Mouse (Mus musculus): ENCODE results near the gene Rhoj. TPM values are rescaled to one million over a fixed set of nuclear protein-coding genes. Genes with fewer than 3 reads are reported as not detected.
"Not testable (repeated sequence)": the region's sequence is repeated elsewhere in the genome, so short reads cannot be mapped to it uniquely, and the experiment has no call there.

Rhoj gene
- total RNA-seq, 2 experiments from 2014 or later = 16.7 to 22.6 TPM

- DNase-seq = not testable (repeated sequence)
Observed at GRCm38 (mm10) chr12:75349537-75349936, 41.4 kb downstream of the Rhoj start.

DNA sequence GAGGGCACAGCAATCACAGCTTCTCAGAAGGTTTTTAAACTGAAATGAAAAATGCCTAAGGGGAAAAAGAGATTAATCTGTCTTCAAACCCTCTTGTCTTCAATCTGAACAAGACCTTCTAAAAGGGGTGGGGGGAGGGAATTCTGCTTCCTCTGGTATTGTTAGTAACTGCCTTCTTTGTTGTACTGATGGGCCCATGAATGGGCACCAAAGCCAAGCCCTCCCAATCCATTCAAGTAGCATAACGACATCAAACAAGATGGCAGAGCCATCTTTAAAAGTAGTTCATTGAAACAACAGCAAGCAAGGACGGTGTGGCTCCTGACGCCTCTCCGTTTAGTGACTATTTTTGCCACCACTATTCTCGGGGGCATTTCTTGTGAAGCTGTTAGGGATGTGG lies 42.6 kb downstream of the Rhoj start:
- DNase-seq = no peak

- DNase-seq = no peak
Observed at GRCm38 (mm10) chr12:75351846-75352245, 43.7 kb downstream of the Rhoj start.

DNA sequence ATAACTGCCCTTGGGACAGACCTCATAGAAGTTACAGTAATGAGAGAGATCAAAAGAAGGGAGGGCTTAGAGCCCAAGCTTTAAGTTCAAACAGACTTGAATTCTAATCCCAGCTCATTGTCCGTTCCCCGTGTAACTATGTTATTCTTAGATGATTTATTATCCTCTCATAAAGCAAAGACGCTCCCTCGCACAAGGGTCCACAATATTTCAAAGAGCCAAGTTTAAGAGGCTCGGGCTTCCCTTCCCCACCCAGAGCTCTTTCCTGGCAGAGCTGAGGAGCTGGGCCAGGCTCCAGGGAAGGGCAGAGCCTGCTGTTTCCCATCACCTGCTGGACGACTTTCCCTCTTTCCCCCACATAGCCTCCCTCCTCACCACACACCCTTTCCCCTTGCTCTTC lies 44.3 kb downstream of the Rhoj start:
- DNase-seq = peak; percentile 60

- no peak for DNase-seq
Observed at GRCm38 (mm10) chr12:75354354-75354753, 46.2 kb downstream of the Rhoj start.

- DNase-seq = no peak
Observed at GRCm38 (mm10) chr12:75357781-75358180, 49.7 kb downstream of the Rhoj start.

DNA sequence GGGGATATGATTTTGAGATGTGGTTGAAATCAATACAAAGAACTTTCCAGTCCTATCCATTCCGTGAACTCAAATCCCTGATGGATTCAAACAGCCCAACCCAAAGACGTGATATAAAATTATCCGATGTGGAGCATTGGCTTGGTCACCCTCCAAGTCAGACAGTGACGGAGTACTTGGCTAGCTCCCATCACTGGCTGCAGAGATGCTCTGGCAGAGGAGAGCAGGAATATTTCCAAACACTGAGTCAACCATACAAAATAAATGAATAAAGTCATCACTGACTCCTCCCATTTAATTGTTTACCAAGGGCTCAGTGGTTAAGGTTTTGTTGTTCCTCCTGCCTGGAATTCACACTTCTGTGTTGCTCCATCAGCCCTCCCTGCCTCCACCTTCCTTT lies 50.6 kb downstream of the Rhoj start:
- DNase-seq = peak; percentile 70

DNA sequence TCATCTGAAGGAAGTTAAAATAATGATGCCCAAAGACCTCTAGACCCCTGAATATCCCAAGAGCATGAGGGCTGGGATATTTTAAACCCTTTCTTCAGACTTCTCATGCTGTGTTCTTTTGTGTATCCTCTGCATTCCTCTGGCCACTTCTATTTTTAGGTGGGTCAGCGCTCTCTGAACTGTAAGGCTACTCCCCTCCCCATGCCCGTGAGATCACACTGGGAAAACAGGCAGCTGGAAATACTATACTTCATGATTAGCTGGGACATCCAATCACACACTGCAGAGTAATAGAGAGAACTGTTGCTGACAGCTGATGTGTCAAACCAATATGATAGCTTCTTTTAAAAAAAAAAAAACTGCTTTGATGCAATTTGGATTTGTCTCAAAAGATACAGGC lies 51.4 kb downstream of the Rhoj start:
- no peak for DNase-seq

- no peak for DNase-seq
Observed at GRCm38 (mm10) chr12:75359921-75360482, 51.9 kb downstream of the Rhoj start.

DNA sequence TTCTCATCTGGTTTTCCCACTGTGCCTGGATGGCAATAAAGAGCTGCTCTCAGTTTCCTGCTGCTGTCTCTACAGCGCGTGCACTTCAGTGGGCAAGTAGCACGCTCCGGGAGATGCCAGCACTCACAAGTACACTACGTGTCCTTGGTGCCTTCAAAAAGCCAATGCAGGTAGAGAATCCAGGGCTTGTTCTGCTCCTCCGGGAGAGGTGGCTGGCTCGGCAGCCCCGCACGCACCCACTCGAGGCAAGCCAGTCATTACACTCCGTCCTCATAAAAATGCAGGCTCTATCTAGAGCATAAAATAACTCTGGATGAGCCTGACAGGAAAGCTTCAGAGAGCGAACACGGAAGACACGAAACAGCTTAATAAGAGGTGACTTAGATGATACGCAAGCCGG lies 54.3 kb downstream of the Rhoj start:
- no peak for DNase-seq

DNA sequence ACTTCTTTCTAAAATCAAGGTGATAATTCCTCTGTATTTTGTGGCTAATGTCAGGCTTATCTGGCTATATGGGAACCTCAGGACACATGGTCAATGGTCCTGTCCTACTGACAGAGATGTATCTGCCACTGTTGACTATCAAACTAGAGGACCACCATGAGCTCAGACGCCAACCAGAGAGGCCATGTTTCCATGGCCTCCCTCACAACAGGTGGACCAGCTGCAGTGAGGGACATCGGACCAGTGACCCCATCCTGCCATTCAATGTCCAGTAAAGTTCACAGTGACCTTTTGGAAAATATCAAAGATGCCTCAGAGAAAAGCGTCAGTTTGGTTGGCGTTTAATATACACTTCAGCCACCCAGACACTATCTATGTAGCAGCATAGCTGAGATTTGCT lies 56.3 kb downstream of the Rhoj start:
- DNase-seq = no peak

- no peak for DNase-seq
Observed at GRCm38 (mm10) chr12:75365621-75366124, 57.6 kb downstream of the Rhoj start.

DNA sequence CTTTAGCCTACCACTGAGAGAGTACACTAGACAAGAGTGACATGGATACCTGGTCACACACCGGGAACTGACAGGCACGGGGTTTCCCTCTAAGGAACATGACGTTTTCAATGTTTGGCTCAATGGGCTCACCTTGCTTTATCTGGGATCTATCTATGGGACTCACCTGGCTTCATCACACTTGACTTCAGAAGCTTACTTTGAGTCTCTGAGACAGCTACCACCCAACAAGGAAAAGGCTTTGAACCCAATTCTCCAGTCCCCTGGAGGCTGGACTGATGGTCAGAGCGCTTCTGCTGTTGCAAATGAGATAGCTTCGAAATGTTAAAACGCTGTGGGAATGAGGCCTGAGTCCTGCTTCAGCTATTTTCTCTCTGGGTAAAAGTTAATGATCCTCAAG lies 59.2 kb downstream of the Rhoj start:
- DNase-seq = no peak

DNA sequence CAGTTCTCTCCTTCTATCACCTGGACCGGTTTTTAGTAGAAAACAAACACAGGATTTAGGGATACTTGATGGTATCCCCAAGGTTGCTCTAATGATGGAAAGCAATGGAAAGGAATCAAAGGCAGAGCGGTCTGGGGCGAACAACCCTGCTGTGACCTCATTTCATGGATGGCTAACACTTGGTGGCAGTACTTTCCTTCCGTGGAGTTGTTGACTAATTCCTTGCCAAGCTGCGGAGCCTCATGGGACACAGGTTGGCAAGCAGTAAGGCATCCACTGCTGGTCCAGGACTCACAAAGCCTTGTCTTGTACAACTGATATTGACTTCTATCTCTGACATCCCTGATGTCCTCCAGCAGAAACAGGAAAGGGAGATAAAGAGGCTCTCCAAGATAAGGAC lies 60.4 kb downstream of the Rhoj start:
- peak; percentile 46 for DNase-seq

DNA sequence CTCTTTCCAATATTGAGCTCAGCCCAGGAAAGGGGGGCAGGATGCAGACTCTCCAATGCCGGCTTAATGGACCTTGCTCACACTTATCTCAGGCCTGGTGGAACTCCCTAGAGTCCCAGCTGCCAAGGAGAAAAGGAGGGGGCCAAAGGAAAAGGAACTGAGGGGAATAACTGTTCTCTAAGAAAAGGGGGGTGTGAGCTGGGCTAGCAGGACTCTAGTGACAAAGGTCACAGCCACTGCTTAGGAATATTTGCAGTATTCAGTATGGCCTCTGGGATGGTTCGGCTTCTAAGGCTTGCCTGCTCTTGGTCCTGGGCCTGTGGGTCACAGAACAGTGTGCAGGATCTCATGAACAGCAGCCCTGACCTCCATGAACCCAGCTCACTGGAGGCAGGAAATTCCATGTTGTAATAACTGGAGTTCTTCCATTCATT lies 61.3 kb downstream of the Rhoj start:
- peak; percentile 54 for DNase-seq

GRCm38 (mm10) chr12:75374437-75374836 lies 66.3 kb downstream of the Rhoj start:
- DNase-seq = no peak

DNA sequence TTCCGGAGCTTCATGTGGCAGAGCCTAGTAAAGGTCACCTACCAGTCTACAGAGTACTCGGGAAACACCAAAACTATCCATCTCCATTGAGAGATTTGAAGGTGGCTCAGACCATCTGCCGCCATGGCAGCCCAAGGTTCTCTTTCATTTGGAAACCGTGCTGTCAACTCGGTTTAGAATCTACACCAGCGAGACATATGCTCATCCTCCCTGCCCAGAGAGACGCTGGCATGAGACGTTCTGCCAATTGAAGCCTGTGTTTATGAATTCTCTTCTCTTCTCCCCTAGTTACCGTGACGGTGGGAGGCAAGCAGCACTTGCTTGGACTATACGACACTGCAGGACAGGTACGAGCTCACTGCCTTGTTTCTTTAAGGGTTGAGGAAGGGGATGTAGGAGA lies 66.9 kb downstream of the Rhoj start:
- DNase-seq = no peak

GRCm38 (mm10) chr12:75376126-75376525 lies 68.0 kb downstream of the Rhoj start:
- no peak for DNase-seq

DNA sequence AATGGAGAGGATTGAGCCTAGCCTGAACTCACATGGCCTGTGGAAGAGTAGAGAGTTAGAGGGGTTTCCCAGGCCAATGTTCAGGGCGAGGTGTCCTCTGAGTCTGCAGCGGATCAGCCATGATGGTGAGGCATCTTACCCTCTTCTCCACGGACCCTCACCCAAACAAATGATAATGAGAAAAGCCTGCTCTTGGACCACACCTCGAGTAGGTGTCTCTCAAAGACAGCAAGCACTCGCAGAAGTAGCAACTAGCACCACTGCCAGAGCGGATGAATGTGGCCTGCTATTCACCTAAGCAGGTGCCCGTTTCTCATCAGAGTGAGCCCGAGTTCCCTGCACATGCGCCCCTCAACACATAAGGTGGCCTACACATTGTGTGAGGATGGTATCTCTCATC lies 78.6 kb downstream of the Rhoj start:
- DNase-seq = no peak

- peak; percentile 45 for DNase-seq
Observed at GRCm38 (mm10) chr12:75387156-75387555, 79.0 kb downstream of the Rhoj start.

DNA sequence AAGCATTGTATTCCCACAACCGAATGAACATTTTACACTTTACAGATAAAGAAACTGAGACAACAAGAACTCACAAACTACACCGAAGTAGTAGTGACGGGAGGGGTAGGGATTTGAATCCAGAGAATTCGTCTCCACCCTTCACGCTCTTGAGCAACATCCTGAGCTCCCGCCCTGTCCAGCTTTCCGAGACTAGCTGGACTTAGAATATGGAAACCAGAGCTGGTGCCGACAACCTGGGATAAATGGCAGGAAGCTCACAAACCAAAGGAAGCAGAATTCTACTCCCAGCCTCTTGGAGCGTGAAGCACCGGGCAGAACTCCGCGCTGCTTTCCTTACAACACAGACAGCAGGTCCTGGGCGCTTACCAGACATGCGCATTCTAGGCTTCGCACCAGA lies 79.7 kb downstream of the Rhoj start:
- DNase-seq = no peak

- DNase-seq = no peak
Observed at GRCm38 (mm10) chr12:75388521-75388920, 80.4 kb downstream of the Rhoj start.

DNA sequence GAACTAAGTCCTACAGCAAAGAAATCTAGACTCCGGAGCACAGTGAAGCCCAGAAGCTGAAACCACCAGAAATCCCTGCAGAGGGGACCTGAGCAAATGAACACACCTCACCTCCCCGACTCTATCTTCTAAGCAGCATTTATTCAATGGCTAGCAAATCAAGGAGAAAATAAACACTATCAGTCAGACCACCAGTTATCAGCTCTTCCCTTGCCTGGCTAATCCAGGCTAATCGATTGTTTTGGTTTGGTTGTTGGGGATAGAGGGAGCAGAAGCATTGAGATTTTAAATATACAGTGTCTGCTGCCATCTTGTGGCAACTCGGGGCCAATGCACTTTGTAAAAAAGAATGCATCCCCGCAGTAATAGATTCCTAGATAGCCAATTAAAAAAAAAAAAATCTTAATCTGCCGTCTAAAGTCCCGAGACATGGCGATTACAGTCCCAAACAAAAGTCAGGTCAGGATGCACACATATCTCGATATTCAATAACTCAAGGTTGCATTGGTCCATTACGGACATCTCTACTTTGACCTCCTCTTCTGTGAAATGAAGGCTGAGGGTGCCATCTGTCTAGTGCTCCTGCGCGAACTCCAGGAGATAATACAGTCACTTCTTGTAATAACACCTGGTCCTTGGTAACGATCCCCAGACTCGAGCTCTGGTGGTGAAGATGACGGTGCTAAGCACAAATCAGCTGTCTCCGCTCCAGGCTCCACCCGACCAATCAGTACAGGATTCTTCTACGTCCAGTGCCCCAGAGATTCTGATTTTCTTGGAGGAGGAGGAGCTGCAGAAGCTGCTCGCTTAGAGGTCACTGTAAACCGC lies 81.4 kb downstream of the Rhoj start:
- no peak for DNase-seq

- DNase-seq = no peak
Observed at GRCm38 (mm10) chr12:75391526-75391925, 83.4 kb downstream of the Rhoj start.
